Mouse (Mus musculus) hindlimb bud, embryonic 11.5 days (tissue): ENCODE data around the gene Cd200r3.

Experiments
- DNase-seq: peaks from one replicate; pipeline ENCODE4 v3.0.0-alpha.2; 2012; ENCODE audit warnings: low read depth, low spot score; ENCODE audit errors: extremely low spot score

The Cd200r3 gene

DNA sequence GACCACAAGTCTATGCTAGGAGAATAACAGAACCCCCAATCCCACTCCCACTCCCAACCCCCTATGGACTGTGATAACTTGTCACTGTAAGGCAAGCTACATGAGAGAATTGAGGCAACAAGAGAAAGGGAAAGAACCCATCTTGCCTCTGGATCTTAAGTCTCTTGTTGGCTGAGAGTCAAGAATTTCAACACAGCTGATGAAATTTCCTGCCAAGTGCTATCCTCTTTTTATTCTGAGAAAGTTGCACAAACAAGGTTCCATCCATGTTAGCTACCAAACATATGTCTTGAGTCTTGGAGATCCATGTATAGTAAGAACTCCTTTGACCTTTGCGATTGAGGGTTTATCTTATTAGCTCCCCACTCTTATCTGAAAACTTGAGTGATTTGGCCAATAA lies 86.0 kb downstream of the Cd200r3 start:
- DNase-seq: no peak

DNA sequence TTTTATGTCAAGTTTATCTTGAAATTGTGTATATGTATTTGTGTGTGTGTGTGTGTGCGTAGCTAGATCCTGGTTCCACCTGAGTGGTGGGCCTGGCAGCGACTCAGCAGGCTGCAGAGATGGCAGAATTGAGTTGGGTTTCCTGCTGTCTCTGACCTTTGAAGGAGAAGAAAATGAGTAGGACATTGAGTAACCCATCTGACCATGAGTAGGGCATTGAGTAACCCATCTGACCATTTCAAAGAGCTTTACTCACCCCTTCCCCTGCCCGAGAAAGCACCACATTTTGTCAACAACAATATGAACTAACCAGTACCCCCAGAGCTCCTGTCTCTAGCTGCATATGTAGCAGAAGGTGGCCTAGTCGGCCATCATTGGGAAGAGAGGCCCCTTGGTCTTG lies 86.6 kb downstream of the Cd200r3 start:
- DNase-seq: no peak

DNA sequence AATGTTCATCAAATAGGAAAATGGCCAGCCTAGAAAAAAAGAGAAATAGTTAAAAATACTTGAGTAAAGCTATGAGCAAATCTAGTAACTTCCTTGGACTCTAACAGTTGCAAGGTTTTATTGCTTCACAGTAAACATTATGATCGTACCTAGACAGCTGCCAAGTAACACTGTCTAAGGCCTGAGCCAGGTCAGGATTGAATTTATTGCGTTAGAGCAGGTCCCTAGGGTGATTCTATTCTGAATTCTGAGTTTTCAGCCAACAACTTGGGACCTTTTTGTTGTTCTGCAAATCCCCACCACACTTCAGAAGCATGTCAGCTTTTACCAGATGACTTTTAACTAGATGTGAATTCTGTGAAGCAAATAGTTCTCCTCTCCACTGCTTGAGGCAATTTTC lies 87.3 kb downstream of the Cd200r3 start:
- DNase-seq: no peak
